Mouse (Mus musculus) ES-E14 (cell line): ENCODE data around the gene Ankrd12.

Source experiments
- CHD2 ChIP-seq: IDR thresholded peaks from 2 replicates; pipeline ENCODE4 v1.6.1; 2014; ENCODE audit warnings: mild to moderate bottlenecking, low read depth, low read length, inconsistent platforms
- HCFC1 ChIP-seq: IDR thresholded peaks from 2 replicates; pipeline ENCODE4 v1.6.1; 2012; ENCODE audit warnings: low read length, inconsistent platforms, borderline replicate concordance; ENCODE audit not compliant: insufficient read depth
- MAFK ChIP-seq: IDR thresholded peaks from 2 replicates; pipeline ENCODE4 v1.6.1; 2014; ENCODE audit warnings: mild to moderate bottlenecking, low read depth, low read length, inconsistent platforms; ENCODE audit not compliant: insufficient read depth
- ZC3H11A ChIP-seq: IDR thresholded peaks from 2 replicates; pipeline ENCODE4 v1.6.1; 2012; ENCODE audit warnings: low read depth, mild to moderate bottlenecking, inconsistent platforms, low read length, borderline replicate concordance

DNA sequence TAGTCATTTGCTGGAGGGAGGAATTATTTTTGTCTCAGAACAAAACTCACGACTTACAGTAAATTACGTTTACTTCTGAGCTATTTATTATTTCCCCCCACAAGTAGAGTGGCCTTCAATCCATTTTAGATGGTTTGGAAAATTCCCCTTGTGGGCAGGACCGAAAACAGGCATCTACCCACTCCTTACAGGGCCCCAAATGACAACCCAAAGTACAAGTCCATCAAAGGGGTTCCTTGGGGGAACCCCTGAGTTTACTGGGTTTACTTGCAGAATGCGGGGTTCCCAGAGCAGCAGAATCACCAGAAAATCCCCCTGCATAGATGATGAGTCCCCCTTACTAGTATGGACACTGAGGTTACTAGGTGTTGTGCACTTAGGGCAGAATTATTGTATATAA is 35.3 kb upstream of the Ankrd12 start:
- TF ChIP-seq CHD2 (no peak), HCFC1 (no peak), ZC3H11A (no peak), MAFK (no peak)
